Mouse (Mus musculus) CH12.LX (cell line): ENCODE results near the gene Cyp2f2.

Experiments used
- CTCF ChIP-seq, 2 experiments: IDR thresholded peaks in 1 of 2; conservative IDR thresholded peaks in 1 of 2; 2 replicates each; pipeline ENCODE4 v1.5.1; 2011 to 2012; ENCODE audit warnings: low read depth in 2 of 2, low read length in 2 of 2, improper control_type of control experiment in 1 of 2, inconsistent platforms in 1 of 2, mild to moderate bottlenecking in 1 of 2, moderate library complexity in 1 of 2
- E2F4 ChIP-seq: IDR thresholded peaks from 2 replicates; pipeline ENCODE4 v1.6.1; 2011; ENCODE audit warnings: low read depth, low read length, improper control_type of control experiment; ENCODE audit not compliant: insufficient replicate concordance
- JUND ChIP-seq: conservative IDR thresholded peaks from 2 replicates; pipeline ENCODE4 v1.6.1; 2011; ENCODE audit warnings: low read depth, low read length, improper control_type of control experiment
- MAX ChIP-seq: IDR thresholded peaks from 2 replicates; pipeline ENCODE4 v1.6.1; 2011; ENCODE audit warnings: low read length, improper control_type of control experiment
- MAZ ChIP-seq: IDR thresholded peaks from 2 replicates; pipeline ENCODE4 v1.6.1; 2012; ENCODE audit warnings: low read depth, mild to moderate bottlenecking, inconsistent platforms, low read length, improper control_type of control experiment, moderate library complexity
- POLR2A ChIP-seq: IDR thresholded peaks from 2 replicates; pipeline ENCODE4 v1.6.1; 2011; ENCODE audit warnings: low read depth, mild to moderate bottlenecking, improper control_type of control experiment, low read length
- POLR2AphosphoS2 ChIP-seq: IDR thresholded peaks from 2 replicates; pipeline ENCODE4 v1.6.1; 2011; ENCODE audit warnings: low read depth, low read length, improper control_type of control experiment
- RCOR1 ChIP-seq: conservative IDR thresholded peaks from 2 replicates; pipeline ENCODE4 v1.6.1; 2012; ENCODE audit warnings: low read depth, mild to moderate bottlenecking, inconsistent platforms, low read length, improper control_type of control experiment
- TCF12 ChIP-seq: IDR thresholded peaks from 2 replicates; pipeline ENCODE4 v1.6.1; 2014; ENCODE audit warnings: low read depth, mild to moderate bottlenecking, inconsistent platforms, low read length, improper control_type of control experiment
- UBTF ChIP-seq: IDR thresholded peaks from 2 replicates; pipeline ENCODE4 v1.6.1; 2012; ENCODE audit warnings: low read depth, mild to moderate bottlenecking, inconsistent platforms, low read length, improper control_type of control experiment, moderate library complexity
- USF2 ChIP-seq: conservative IDR thresholded peaks from 2 replicates; pipeline ENCODE4 v1.6.1; 2011; ENCODE audit warnings: low read depth, low read length, improper control_type of control experiment

DNA sequence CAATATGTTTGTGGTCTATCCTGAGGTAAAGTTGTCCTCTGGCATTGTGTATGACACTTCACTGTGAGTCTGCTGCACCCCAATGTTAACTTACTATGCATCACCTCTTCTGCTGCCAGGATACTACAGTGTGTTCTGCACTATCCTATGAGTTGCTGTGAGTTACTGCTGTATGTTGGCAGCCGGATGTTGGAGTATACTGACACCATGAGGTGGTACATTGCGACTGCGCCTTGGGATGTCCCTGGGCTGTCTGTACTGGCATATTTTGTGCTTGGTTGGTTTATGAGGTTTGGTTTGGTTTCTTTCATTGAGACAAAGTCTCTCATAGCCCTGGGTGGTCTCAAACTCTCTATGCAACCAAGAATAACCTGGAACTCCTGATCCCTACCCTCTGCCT, 8.5 kb downstream of the Cyp2f2 start:
- TF ChIP-seq E2F4 (no peak), CTCF (conservative IDR thresholded peaks at IDR 0.05 in 1 of 2, IDR thresholded peaks at IDR 0.05 in 1 of 2; ENCODE audit: low read depth in 2 of 2, low read length in 2 of 2) (peak; percentile 40 to 66; a peak in 3 of 4 replicates), POLR2AphosphoS2 (no peak), MAX (no peak), MAZ (no peak), RCOR1 (no peak), POLR2A (no peak), USF2 (no peak), TCF12 (no peak), UBTF (no peak), JUND (no peak)
